Mouse (Mus musculus) C2C12 (cell line): Measurements from ENCODE around the gene Nebl. TPM values are rescaled to one million over a fixed set of nuclear protein-coding genes. Genes with fewer than 3 reads are reported as not detected.

Experiments
- H3K27me3 ChIP-seq: one replicate; pipeline ENCODE4 v1.6.1; 2011; ENCODE audit not compliant: control insufficient read depth, insufficient read depth, insufficient read length
- H3K36me3 ChIP-seq: one replicate; pipeline ENCODE4 v1.6.1; 2011; ENCODE audit not compliant: control insufficient read depth, insufficient read depth
- H3K4me3 ChIP-seq: one replicate; pipeline ENCODE4 v1.5.1; 2011; ENCODE audit warnings: mild to moderate bottlenecking, control low read depth; ENCODE audit not compliant: poor library complexity, insufficient read depth, severe bottlenecking
- H3K79me2 ChIP-seq: one replicate; pipeline ENCODE4 v1.6.1; 2011; ENCODE audit not compliant: control insufficient read depth, insufficient read depth
- H3K79me3 ChIP-seq: one replicate; pipeline ENCODE4 v1.6.1; 2011; ENCODE audit warnings: low read depth, control low read depth
- H3ac ChIP-seq: one replicate; pipeline ENCODE3; 2011; ENCODE audit warnings: low read depth; ENCODE audit not compliant: control insufficient read depth, insufficient read length
- CEBPB ChIP-seq: IDR thresholded peaks from one replicate; pipeline ENCODE4 v1.6.1; 2011; ENCODE audit warnings: low read depth, mild to moderate bottlenecking, control low read depth, moderate library complexity
- CTCF ChIP-seq: IDR thresholded peaks from one replicate; pipeline ENCODE4 v1.5.1; 2011; ENCODE audit not compliant: control insufficient read depth, insufficient read depth, insufficient read length
- FOSL1 ChIP-seq: IDR thresholded peaks from one replicate; pipeline ENCODE4 v1.8.0; 2011; ENCODE audit warnings: mild to moderate bottlenecking, low read length; ENCODE audit not compliant: poor library complexity, insufficient read depth, severe bottlenecking
- MAX ChIP-seq: IDR thresholded peaks from one replicate; pipeline ENCODE4 v1.6.1; 2011; ENCODE audit warnings: mild to moderate bottlenecking, control low read depth
- MYOD1 ChIP-seq: IDR thresholded peaks from one replicate; pipeline ENCODE4 v1.6.1; 2011; ENCODE audit warnings: low read depth; ENCODE audit not compliant: control insufficient read depth, insufficient read length
- MYOG ChIP-seq: IDR thresholded peaks from one replicate; pipeline ENCODE4 v1.6.1; 2011; ENCODE audit not compliant: control insufficient read depth, insufficient read length; ENCODE audit errors: extremely low read depth
- USF1 ChIP-seq: IDR thresholded peaks from one replicate; pipeline ENCODE4 v1.6.1; 2011; ENCODE audit warnings: low read depth, mild to moderate bottlenecking, control low read depth, moderate library complexity
- polyA plus RNA-seq: library from polyadenylated mRNA; unstranded; fragments of >200 nt; fragmentation: generic; extraction: Trizol; gene quantifications from one replicate; pipeline ENCODE4 v1.2.1, GENCODE M21; 2012; ENCODE audit warnings: missing spikeins

Nebl gene
- polyA plus RNA-seq, 1 experiment = 0.50 TPM

- Histone ChIP-seq H3K36me3 (no peaks in the 10 kb centered on the region), H3K79me3 (no peaks in the 10 kb centered on the region), H3K79me2 (no peaks in the 10 kb centered on the region), H3ac (no peak overlapping the region), H3K4me3 (no peak overlapping the region), H3K27me3 (no peaks in the 10 kb centered on the region)
- no peak for TF ChIP-seq USF1
- no peak for TF ChIP-seq MYOG
- TF ChIP-seq MYOD1 = no peak
- TF ChIP-seq CTCF = no peak
- no peak for TF ChIP-seq FOSL1
- TF ChIP-seq CEBPB = no peak
- no peak for TF ChIP-seq MAX
These were observed 44.1 kb downstream of the Nebl start for GRCm38 (mm10) chr2:17687141-17687540.

GRCm38 (mm10) chr2:17683326-17684040 is 47.8 kb downstream of the Nebl start:
- TF ChIP-seq FOSL1 (no peak), MYOD1 (no peak), CEBPB (no peak), USF1 (no peak), MYOG (no peak), CTCF (no peak), MAX (no peak)
- H3K79me3 ChIP-seq = no peaks in the 10 kb centered on the region

GRCm38 (mm10) chr2:17672156-17672555 is 59.1 kb downstream of the Nebl start:
- Histone ChIP-seq H3K36me3 (no peaks in the 10 kb centered on the region), H3K4me3 (no peak overlapping the region), H3ac (no peak overlapping the region), H3K79me2 (no peaks in the 10 kb centered on the region), H3K27me3 (no peaks in the 10 kb centered on the region), H3K79me3 (no peaks in the 10 kb centered on the region)
- TF ChIP-seq MYOG = no peak
- TF ChIP-seq USF1 = no peak
- no peak for TF ChIP-seq FOSL1
- no peak for TF ChIP-seq MAX
- no peak for TF ChIP-seq CEBPB
- no peak for TF ChIP-seq MYOD1
- no peak for TF ChIP-seq CTCF

More at GRCm38 (mm10) chr2:17683326-17684040, 47.8 kb downstream of the Nebl start:
- Histone ChIP-seq H3K79me2 (no peaks in the 10 kb centered on the region), H3ac (no peak overlapping the region), H3K27me3 (no peaks in the 10 kb centered on the region), H3K36me3 (no peaks in the 10 kb centered on the region), H3K4me3 (no peak overlapping the region)

GRCm38 (mm10) chr2:17671566-17671965 is 59.7 kb downstream of the Nebl start:
- no peak overlapping the region for H3K4me3 ChIP-seq
- no peaks in the 10 kb centered on the region for H3K79me3 ChIP-seq
- H3K27me3 ChIP-seq = no peaks in the 10 kb centered on the region
- TF ChIP-seq MYOG = no peak
- TF ChIP-seq CEBPB = no peak
- TF ChIP-seq USF1 = no peak
- TF ChIP-seq CTCF = no peak
- TF ChIP-seq MAX = no peak
- no peak for TF ChIP-seq FOSL1
- TF ChIP-seq MYOD1 = no peak
- no peaks in the 10 kb centered on the region for H3K36me3 ChIP-seq
- no peaks in the 10 kb centered on the region for H3K79me2 ChIP-seq
- H3ac ChIP-seq = no peak overlapping the region

GRCm38 (mm10) chr2:17669953-17670352 is 61.3 kb downstream of the Nebl start:
- no peaks in the 10 kb centered on the region for H3K27me3 ChIP-seq
- TF ChIP-seq USF1 (no peak), MYOG (no peak), CEBPB (no peak)
- H3ac ChIP-seq = no peak overlapping the region
- H3K79me3 ChIP-seq = no peaks in the 10 kb centered on the region
- H3K4me3 ChIP-seq = no peak overlapping the region
- H3K36me3 ChIP-seq = no peaks in the 10 kb centered on the region
- no peaks in the 10 kb centered on the region for H3K79me2 ChIP-seq

- Histone ChIP-seq H3K79me3 (no peaks in the 10 kb centered on the region), H3ac (no peak overlapping the region), H3K79me2 (no peaks in the 10 kb centered on the region), H3K36me3 (no peaks in the 10 kb centered on the region), H3K27me3 (no peaks in the 10 kb centered on the region), H3K4me3 (no peak overlapping the region)
- TF ChIP-seq MYOD1 = no peak
- no peak for TF ChIP-seq CTCF
- no peak for TF ChIP-seq MAX
- no peak for TF ChIP-seq FOSL1
- TF ChIP-seq CEBPB = no peak
- no peak for TF ChIP-seq USF1
- no peak for TF ChIP-seq MYOG
These were observed 62.3 kb downstream of the Nebl start for GRCm38 (mm10) chr2:17669000-17669399.
